8 mouse cellular contexts compared by ENCODE assay signal in the genomic region with DNA sequence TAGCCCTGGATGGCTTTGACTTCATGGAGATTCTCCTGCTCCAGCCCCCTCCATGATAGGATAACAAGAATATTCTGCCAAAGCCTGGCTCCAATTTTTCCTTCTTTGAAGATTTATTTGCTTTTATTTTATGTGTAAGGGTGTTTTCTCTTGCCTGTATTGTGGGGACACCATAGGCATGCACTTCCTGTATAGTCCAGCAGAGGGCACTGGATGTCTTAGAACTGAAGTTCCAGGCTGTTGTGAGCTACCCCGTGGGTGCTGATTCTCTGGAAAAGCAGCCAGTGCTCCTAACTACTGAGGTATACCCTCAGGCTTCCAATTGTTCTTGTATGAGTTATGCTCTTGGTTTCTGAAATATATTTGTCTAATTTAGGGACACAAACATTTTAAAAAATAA. TPM values are rescaled to one million over a fixed set of nuclear protein-coding genes. Genes with fewer than 3 reads are reported as not detected.
A peak's percentile ranks its signal among the peaks of the same experiment; 100 is the strongest.
DNase-seq lines count a peak whose midpoint lies in the region; ATAC-seq and TF ChIP-seq lines count a peak whose summit lies in the region.

No protein-coding gene starts in this region.

- TF ChIP-seq EP300 in stomach, postnatal 0 days (optimal IDR thresholded peaks at IDR 0.05): no peak

- H3K9ac ChIP-seq in forebrain, embryonic 14.5 days (ENCODE audit: low read length): no peak overlapping the region
- H3K9ac ChIP-seq in forebrain, embryonic 16.5 days (replicated peaks; ENCODE audit: low read depth, low read length): no peak overlapping the region
- H3K9ac ChIP-seq in stomach, postnatal 0 days (ENCODE audit: low read length): no peak overlapping the region

- WGBS in forebrain, embryonic 14.5 days: 14% methylated on average over 1 of the region's 1 CpGs
- 13% methylated on average over 1 of the region's 1 CpGs for WGBS in forebrain, embryonic 16.5 days
- 13% methylated on average over 1 of the region's 1 CpGs for WGBS in stomach, postnatal 0 days

- no peak for ATAC-seq in forebrain, embryonic 14.5 days
- ATAC-seq in forebrain, embryonic 16.5 days: no peak
- no peak for ATAC-seq in stomach, postnatal 0 days (ENCODE audit: low FRiP score, low TSS enrichment)

- no peak overlapping the region for H3K4me3 ChIP-seq in forebrain, embryonic 14.5 days (ENCODE audit: low read depth, low read length)
- H3K4me3 ChIP-seq in forebrain, embryonic 16.5 days (replicated peaks; ENCODE audit: low read length): no peak overlapping the region
- H3K4me3 ChIP-seq in stomach, postnatal 0 days (ENCODE audit: low read depth, low read length): no peak overlapping the region

- H3K27ac ChIP-seq in forebrain, embryonic 14.5 days (ENCODE audit: low read depth, low read length): no peak overlapping the region
- no peak overlapping the region for H3K27ac ChIP-seq in forebrain, embryonic 16.5 days (ENCODE audit: low read length)
- no peak overlapping the region for H3K27ac ChIP-seq in stomach, postnatal 0 days (replicated peaks)

- DNase-seq in forebrain, embryonic 14.5 days (ENCODE audit: low spot score): peak; percentile 45
- peak; percentile 8 for DNase-seq in ovary, postnatal 14 days (ENCODE audit: low spot score)
- DNase-seq in ovary, postnatal 10 days (ENCODE audit: low spot score): no peak
- peak; percentile 2 for DNase-seq in cerebellum, adult 9-11 months
- peak; percentile 69 for DNase-seq in induced T-regulatory cell, adult 2 months (ENCODE audit: low read depth)
- DNase-seq in lung, postnatal 25 days (ENCODE audit: low spot score): peak; percentile 23
- peak; percentile 38 for DNase-seq in stomach, postnatal 0 days (ENCODE audit: low spot score)

- H3K36me3 ChIP-seq in forebrain, embryonic 14.5 days (ENCODE audit: control insufficient read depth, insufficient read depth, low read length): no peaks in the 10 kb centered on the region
- H3K36me3 ChIP-seq in forebrain, embryonic 16.5 days (ENCODE audit: control insufficient read depth, insufficient read depth): no peaks in the 10 kb centered on the region
- H3K36me3 ChIP-seq in stomach, postnatal 0 days (ENCODE audit: control insufficient read depth, insufficient read depth, low read length): no peaks in the 10 kb centered on the region

- no peaks in the 10 kb centered on the region for H3K9me3 ChIP-seq in forebrain, embryonic 14.5 days (replicated peaks; ENCODE audit: control insufficient read depth, low read length)
- no peaks in the 10 kb centered on the region for H3K9me3 ChIP-seq in forebrain, embryonic 16.5 days (ENCODE audit: control insufficient read depth, low read length)
- H3K9me3 ChIP-seq in stomach, postnatal 0 days (ENCODE audit: control insufficient read depth, low read length): no peaks in the 10 kb centered on the region

- no peak overlapping the region for H3K4me2 ChIP-seq in forebrain, embryonic 14.5 days (ENCODE audit: low read length)
- H3K4me2 ChIP-seq in forebrain, embryonic 16.5 days (ENCODE audit: low read length): no peak overlapping the region
- no peak overlapping the region for H3K4me2 ChIP-seq in stomach, postnatal 0 days (replicated peaks; ENCODE audit: low read depth)

- no peaks in the 10 kb centered on the region for H3K27me3 ChIP-seq in forebrain, embryonic 14.5 days (replicated peaks; ENCODE audit: control insufficient read depth, insufficient read depth, low read length)
- no peaks in the 10 kb centered on the region for H3K27me3 ChIP-seq in forebrain, embryonic 16.5 days (replicated peaks; ENCODE audit: control insufficient read depth, insufficient read depth, low read length)
- H3K27me3 ChIP-seq in stomach, postnatal 0 days (ENCODE audit: control insufficient read depth, insufficient read depth, low read length): no peaks in the 10 kb centered on the region

- no peaks in the 10 kb centered on the region for H3K4me1 ChIP-seq in forebrain, embryonic 14.5 days (ENCODE audit: control insufficient read depth, insufficient read depth, low read length)
- no peaks in the 10 kb centered on the region for H3K4me1 ChIP-seq in forebrain, embryonic 16.5 days (replicated peaks; ENCODE audit: control insufficient read depth, insufficient read depth, low read length)
- H3K4me1 ChIP-seq in stomach, postnatal 0 days (replicated peaks; ENCODE audit: control insufficient read depth, insufficient read depth): no peaks in the 10 kb centered on the region

- TF ChIP-seq CTCF in stomach, postnatal 0 days (IDR thresholded peaks at IDR 0.05; ENCODE audit: low read depth): peak; percentile 74

RNA-seq across cellular contexts. Expression of a gene that starts 29.9 kb away (rescaled TPM):
- polyA plus RNA-seq in forebrain, embryonic 14.5 days (2014; fragmentation: Nextera tagmentation; extraction: Ambion mirVana): 509 and 682 TPM in 2 replicates
- polyA plus RNA-seq in forebrain, embryonic 16.5 days (2015; fragmentation: Nextera tagmentation; extraction: Ambion mirVana): 436 and 450 TPM in 2 replicates
- polyA plus RNA-seq in stomach, postnatal 0 days (2015; fragmentation: Nextera tagmentation; extraction: Ambion mirVana): 632 and 636 TPM in 2 replicates

RNA-seq across cellular contexts. Expression of a gene that starts 32.9 kb away (rescaled TPM):
- 9.7 and 12.4 TPM in 2 replicates for polyA plus RNA-seq in forebrain, embryonic 14.5 days (2014; fragmentation: Nextera tagmentation; extraction: Ambion mirVana)
- 5.9 and 7.4 TPM in 2 replicates for polyA plus RNA-seq in forebrain, embryonic 16.5 days (2015; fragmentation: Nextera tagmentation; extraction: Ambion mirVana)
- 2.1 and 3.2 TPM in 2 replicates for polyA plus RNA-seq in stomach, postnatal 0 days (2015; fragmentation: Nextera tagmentation; extraction: Ambion mirVana)
